Mouse (Mus musculus) erythroblast, embryonic 14.5 days (primary cell): ENCODE measurements around the gene Pbrm1.

Experiments
- GATA1 ChIP-seq: IDR thresholded peaks from 2 replicates; pipeline ENCODE4 v1.6.1; 2012; ENCODE audit warnings: low read length, inconsistent platforms, mixed read lengths
- TAL1 ChIP-seq: IDR thresholded peaks from 3 replicates; pipeline ENCODE4 v1.6.1; 2012; ENCODE audit warnings: low read length, inconsistent platforms, mixed read lengths

DNA sequence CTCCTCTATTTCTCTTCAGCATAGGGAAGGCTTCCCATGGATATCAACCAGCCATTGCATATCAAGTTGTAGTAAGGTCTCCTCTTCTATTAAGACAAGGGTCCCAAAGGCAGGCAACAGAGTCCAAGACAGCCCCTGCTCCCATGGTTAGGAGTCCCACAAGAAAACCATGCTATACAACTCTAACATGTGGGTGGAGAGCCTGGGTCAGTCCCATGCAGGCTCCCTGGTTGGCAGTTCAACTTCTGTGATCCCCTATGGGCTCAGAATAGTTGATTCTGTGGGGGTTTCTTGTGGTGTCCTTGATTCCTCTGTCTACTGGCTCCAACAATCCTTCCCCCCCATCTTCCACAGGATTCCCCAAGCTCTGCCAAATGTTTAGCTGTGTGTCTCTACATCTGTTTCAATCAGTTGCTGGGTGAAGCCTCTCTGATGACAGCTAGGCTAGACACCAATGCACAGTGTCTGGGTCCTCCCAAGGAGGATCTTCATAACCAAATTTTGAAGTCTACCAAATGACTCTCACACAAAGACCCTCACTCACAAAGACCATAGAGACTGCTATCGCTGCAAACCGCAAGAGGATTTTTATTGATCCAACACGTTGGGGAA, 59.8 kb downstream of the Pbrm1 start:
- no peak for TF ChIP-seq TAL1
- TF ChIP-seq GATA1, result no peak
